Mouse (Mus musculus) activated CD4-positive, CD25-positive, alpha-beta regulatory T cell, adult 9 weeks (primary cell): ENCODE measurements around the gene Npas2. TPM values are rescaled to one million over a fixed set of nuclear protein-coding genes. Genes with fewer than 3 reads are reported as not detected.

Experiments used
- polyA plus RNA-seq: library from polyadenylated mRNA; unstranded; fragments of 100-300 nt; shearing (Covaris generic); gene quantifications from one replicate; pipeline ENCODE4 v1.2.1, GENCODE M21; 2017

Npas2 gene
- polyA plus RNA-seq = not detected

GRCm38 (mm10) chr1:39192997-39193861 lies at the start of gene Npas2:
TSS of gene Npas2 (plus strand) at chr1:39193731.

GRCm38 (mm10) chr1:39367601-39368266 lies 174.2 kb downstream of the Npas2 start, which contains the start of gene Rpl31:
TSS of gene Rpl31 (plus strand) at chr1:39367842.

Other genes starting within 250 kb of the Npas2 start
- gene Pdcl3, start 208.1 kb upstream of the Npas2 start, polyA plus RNA-seq = 112 TPM
- 355 TPM for gene Rpl31, start 174.1 kb downstream of the Npas2 start, polyA plus RNA-seq